Mouse (Mus musculus) bone marrow, adult 2 months (tissue): ENCODE measurements at regions not wholly inside any gene's neighbourhood (a gene's known extent, or its start where the extent isn't known, plus 50 kb on each side); places are given as distances from the start of the nearest gene placed in this dataset.

Experiments used
- CTCF ChIP-seq: fragments of 200-500 bp; IDR thresholded peaks from 2 replicates; pipeline ENCODE4 v1.5.1; 2011; ENCODE audit warnings: low read length, control low read depth; ENCODE audit not compliant: control insufficient read depth, insufficient read depth
- POLR2A ChIP-seq: fragments of 200-500 bp; IDR thresholded peaks from 2 replicates; pipeline ENCODE4 v1.6.1; 2011; ENCODE audit warnings: low read depth, mild to moderate bottlenecking, control low read depth, low read length, borderline replicate concordance; ENCODE audit not compliant: control insufficient read depth

DNA sequence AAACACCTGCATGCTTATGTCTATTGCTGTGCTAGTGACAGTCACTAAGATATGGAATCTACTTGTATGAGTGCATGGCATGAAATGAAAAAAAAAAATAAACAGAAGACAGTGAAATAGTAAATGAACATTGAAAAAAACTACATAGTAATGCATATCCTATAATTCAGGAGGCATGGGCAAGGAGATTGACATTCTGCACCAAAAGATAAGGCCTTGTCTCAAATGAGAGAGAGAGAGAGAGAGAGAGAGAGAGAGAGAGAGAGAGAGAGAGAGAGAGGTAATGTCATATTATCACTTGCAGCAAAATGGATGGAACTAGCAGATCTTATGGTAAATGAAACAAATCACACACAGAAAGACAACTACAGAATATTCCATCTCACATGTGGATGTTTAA is 115.4 kb downstream of the Ube2e3 start:
- TF ChIP-seq CTCF: no peak
- TF ChIP-seq POLR2A: no peak
